Mouse (Mus musculus) liver, postnatal 0 days (tissue): ENCODE results near the gene Nf2.

Source experiments
- CTCF ChIP-seq: sonication (generic); IDR thresholded peaks from 2 replicates; pipeline ENCODE4 v1.5.1; 2016; ENCODE audit warnings: antibody characterized with exemption, low read depth
- EP300 ChIP-seq: IDR thresholded peaks from 2 replicates; pipeline ENCODE4 v1.6.1; 2016; ENCODE audit warnings: antibody characterized with exemption, low read depth, mild to moderate bottlenecking

GRCm38 (mm10) chr11:4754036-4754435 lies 95.3 kb downstream of the Nf2 start:
- no peak for TF ChIP-seq EP300
- TF ChIP-seq CTCF = peak; percentile 53
